Mouse (Mus musculus) MEL (cell line): ENCODE measurements around the gene Pcdh9. TPM values are rescaled to one million over a fixed set of nuclear protein-coding genes. Genes with fewer than 3 reads are reported as not detected.

ENCODE experiments used
- DNase-seq: peaks from one replicate; pipeline ENCODE4 v3.0.0; 2011; ENCODE audit warnings: low read depth, low spot score
- H3K27ac ChIP-seq: 2 replicates; pipeline ENCODE4 v1.5.1; 2012; ENCODE audit warnings: low read depth, mild to moderate bottlenecking, control low read depth, low read length, moderate library complexity; ENCODE audit not compliant: control insufficient read depth
- H3K27me3 ChIP-seq, 2 experiments: fragments of 150-350 bp in 1 of 2; sonication (generic) in 1 of 2; 2 replicates each; pipeline ENCODE4 v1.6.1; 2012; ENCODE audit warnings: low read length in 2 of 2, mild to moderate bottlenecking in 2 of 2, improper control_type of control experiment in 1 of 2, moderate library complexity in 1 of 2; ENCODE audit not compliant: insufficient read depth in 2 of 2, control insufficient read depth in 1 of 2
- H3K36me3 ChIP-seq, 2 experiments: 2 replicates each; pipeline ENCODE4 v1.6.1; 2012 to 2014; ENCODE audit warnings: low read length in 2 of 2, improper control_type of control experiment in 1 of 2, inconsistent platforms in 1 of 2, mild to moderate bottlenecking in 1 of 2; ENCODE audit not compliant: insufficient read depth in 2 of 2, control insufficient read depth in 1 of 2
- H3K4me1 ChIP-seq, 2 experiments: fragments of 150-350 bp in 1 of 2; sonication (generic) in 1 of 2; 2 replicates each; pipeline ENCODE4 v1.6.1; 2012; ENCODE audit warnings: low read length in 2 of 2, improper control_type of control experiment in 1 of 2, mild to moderate bottlenecking in 1 of 2; ENCODE audit not compliant: insufficient read depth in 2 of 2, control insufficient read depth in 1 of 2
- H3K4me3 ChIP-seq, 2 experiments: fragments of 150-350 bp in 1 of 2; sonication (generic) in 1 of 2; 2 replicates each; pipeline ENCODE4 v1.5.1; 2012; ENCODE audit warnings: low read depth in 2 of 2, low read length in 2 of 2, mild to moderate bottlenecking in 2 of 2, moderate library complexity in 2 of 2, control low read depth in 1 of 2, improper control_type of control experiment in 1 of 2; ENCODE audit not compliant: control insufficient read depth in 1 of 2, insufficient read depth in 1 of 2
- H3K79me2 ChIP-seq: 2 replicates; pipeline ENCODE4 v1.6.1; 2012; ENCODE audit warnings: mild to moderate bottlenecking, low read length, moderate library complexity; ENCODE audit not compliant: control insufficient read depth, poor library complexity, insufficient read depth
- H3K9ac ChIP-seq: 2 replicates; pipeline ENCODE4 v1.6.1; 2012; ENCODE audit warnings: low read depth, mild to moderate bottlenecking, control low read depth, low read length, moderate library complexity; ENCODE audit not compliant: control insufficient read depth, poor library complexity, severe bottlenecking
- H3K9me3 ChIP-seq: fragments of 150-350 bp; sonication (generic); replicated peaks from 2 replicates; pipeline ENCODE4 v1.6.1; 2012; ENCODE audit warnings: mild to moderate bottlenecking, low read length, improper control_type of control experiment, moderate library complexity; ENCODE audit not compliant: insufficient read depth
- BHLHE40 ChIP-seq: IDR thresholded peaks from 2 replicates; pipeline ENCODE4 v1.6.1; 2012; ENCODE audit warnings: low read depth, mild to moderate bottlenecking, inconsistent platforms, low read length, improper control_type of control experiment, borderline replicate concordance
- CHD1 ChIP-seq: IDR thresholded peaks from 2 replicates; pipeline ENCODE4 v1.6.1; 2012; ENCODE audit warnings: low read depth, mild to moderate bottlenecking, inconsistent platforms, low read length, improper control_type of control experiment
- CHD2 ChIP-seq: IDR thresholded peaks from 2 replicates; pipeline ENCODE4 v1.6.1; 2011; ENCODE audit warnings: low read length, improper control_type of control experiment
- CTCF ChIP-seq, 3 experiments: IDR thresholded peaks in 2 of 3; conservative IDR thresholded peaks in 1 of 3; 2 replicates each; pipeline ENCODE4 v1.5.1; 2011 to 2012; ENCODE audit warnings: low read length in 3 of 3, low read depth in 2 of 3, mild to moderate bottlenecking in 2 of 3, improper control_type of control experiment in 1 of 3, inconsistent platforms in 1 of 3, mixed read lengths in 1 of 3, moderate library complexity in 1 of 3; ENCODE audit not compliant: control insufficient read depth in 1 of 3, insufficient read depth in 1 of 3, poor library complexity in 1 of 3, severe bottlenecking in 1 of 3
- E2F4 ChIP-seq: IDR thresholded peaks from 2 replicates; pipeline ENCODE4 v1.6.1; 2011; ENCODE audit warnings: low read depth, low read length, improper control_type of control experiment, borderline replicate concordance
- ELF1 ChIP-seq: IDR thresholded peaks from 2 replicates; pipeline ENCODE4 v1.6.1; 2014; ENCODE audit warnings: low read depth, mild to moderate bottlenecking, inconsistent platforms, low read length, improper control_type of control experiment, moderate library complexity
- EP300 ChIP-seq, 2 experiments: IDR thresholded peaks; 2 replicates each; pipeline ENCODE4 v1.6.1; 2011; ENCODE audit warnings: improper control_type of control experiment in 2 of 2, low read length in 2 of 2, low read depth in 1 of 2, mild to moderate bottlenecking in 1 of 2
- GABPA ChIP-seq: IDR thresholded peaks from 2 replicates; pipeline ENCODE4 v1.6.1; 2012; ENCODE audit warnings: low read depth, mild to moderate bottlenecking, inconsistent platforms, low read length, improper control_type of control experiment, moderate library complexity
- GATA1 ChIP-seq: IDR thresholded peaks from 2 replicates; pipeline ENCODE4 v1.6.1; 2011; ENCODE audit warnings: low read depth, low read length, improper control_type of control experiment
- JUND ChIP-seq: IDR thresholded peaks from 2 replicates; pipeline ENCODE4 v1.6.1; 2011; ENCODE audit warnings: low read depth, mild to moderate bottlenecking, improper control_type of control experiment, low read length
- MAFK ChIP-seq: IDR thresholded peaks from 2 replicates; pipeline ENCODE4 v1.6.1; 2011; ENCODE audit warnings: low read depth, mild to moderate bottlenecking, low read length, improper control_type of control experiment, borderline replicate concordance
- MAX ChIP-seq: IDR thresholded peaks from 2 replicates; pipeline ENCODE4 v1.6.1; 2011; ENCODE audit warnings: low read length, improper control_type of control experiment
- MAZ ChIP-seq: IDR thresholded peaks from 2 replicates; pipeline ENCODE4 v1.6.1; 2012; ENCODE audit warnings: low read depth, mild to moderate bottlenecking, inconsistent platforms, low read length, improper control_type of control experiment
- MYB ChIP-seq: IDR thresholded peaks from 2 replicates; pipeline ENCODE4 v1.6.1; 2011; ENCODE audit warnings: mild to moderate bottlenecking, low read depth, low read length, improper control_type of control experiment
- MYC ChIP-seq: IDR thresholded peaks from 2 replicates; pipeline ENCODE4 v1.6.1; 2011; ENCODE audit warnings: low read depth, mild to moderate bottlenecking, low read length, improper control_type of control experiment, moderate library complexity
- POLR2AphosphoS2 ChIP-seq: IDR thresholded peaks from 2 replicates; pipeline ENCODE4 v1.6.1; 2011; ENCODE audit warnings: low read length, improper control_type of control experiment
- POLR2AphosphoS5 ChIP-seq: IDR thresholded peaks from 2 replicates; pipeline ENCODE4 v1.6.1; 2012; ENCODE audit warnings: low read depth, borderline replicate concordance, mild to moderate bottlenecking, inconsistent platforms, low read length, moderate library complexity, mixed read lengths
- RAD21 ChIP-seq: IDR thresholded peaks from 2 replicates; pipeline ENCODE4 v1.6.1; 2011; ENCODE audit warnings: mild to moderate bottlenecking, low read depth, low read length, improper control_type of control experiment
- RCOR1 ChIP-seq: IDR thresholded peaks from 2 replicates; pipeline ENCODE4 v1.6.1; 2012; ENCODE audit warnings: low read depth, mild to moderate bottlenecking, inconsistent platforms, low read length, improper control_type of control experiment
- TAL1 ChIP-seq: IDR thresholded peaks from 2 replicates; pipeline ENCODE4 v1.6.1; 2012; ENCODE audit warnings: mild to moderate bottlenecking, inconsistent platforms, low read length, moderate library complexity, mixed read lengths
- TBP ChIP-seq: IDR thresholded peaks from 2 replicates; pipeline ENCODE4 v1.8.0; 2011; ENCODE audit warnings: low read depth, low read length, improper control_type of control experiment
- TCF12 ChIP-seq: IDR thresholded peaks from 2 replicates; pipeline ENCODE4 v1.6.1; 2014; ENCODE audit warnings: low read depth, mild to moderate bottlenecking, inconsistent platforms, low read length, improper control_type of control experiment, moderate library complexity
- ZC3H11A ChIP-seq: IDR thresholded peaks from 2 replicates; pipeline ENCODE4 v1.6.1; 2012; ENCODE audit warnings: low read depth, mild to moderate bottlenecking, inconsistent platforms, low read length, improper control_type of control experiment
- ZKSCAN1 ChIP-seq: IDR thresholded peaks from 2 replicates; pipeline ENCODE4 v1.6.1; 2012; ENCODE audit warnings: low read depth, mild to moderate bottlenecking, inconsistent platforms, low read length, improper control_type of control experiment, moderate library complexity
- ZNF384 ChIP-seq: IDR thresholded peaks from 2 replicates; pipeline ENCODE4 v1.6.1; 2012; ENCODE audit warnings: low read depth, mild to moderate bottlenecking, inconsistent platforms, low read length, improper control_type of control experiment
- polyA plus RNA-seq, 2 experiments: library from polyadenylated mRNA; stranded (reverse) in 1 of 2; unstranded in 1 of 2; fragments of >175 nt in 1 of 2; fragments of >200 nt in 1 of 2; gene quantifications; 2 replicates each; pipeline versions ENCODE4 v1.2.1 to v1.2.4; 2012; ENCODE audit warnings: low replicate concordance in 2 of 2, low read depth in 1 of 2; ENCODE audit not compliant: insufficient read length in 2 of 2, insufficient read depth in 1 of 2, missing spikeins in 1 of 2
- total RNA-seq: library from RNA; depleted of rRNA; stranded (reverse); fragments of 300-350 nt; gene quantifications from 2 replicates; pipeline ENCODE4 v1.2.3, GENCODE M21; 2012; rRNA removed

Gene Pcdh9
- total RNA-seq (not detected in 2 replicates), polyA plus RNA-seq (not detected)

DNA sequence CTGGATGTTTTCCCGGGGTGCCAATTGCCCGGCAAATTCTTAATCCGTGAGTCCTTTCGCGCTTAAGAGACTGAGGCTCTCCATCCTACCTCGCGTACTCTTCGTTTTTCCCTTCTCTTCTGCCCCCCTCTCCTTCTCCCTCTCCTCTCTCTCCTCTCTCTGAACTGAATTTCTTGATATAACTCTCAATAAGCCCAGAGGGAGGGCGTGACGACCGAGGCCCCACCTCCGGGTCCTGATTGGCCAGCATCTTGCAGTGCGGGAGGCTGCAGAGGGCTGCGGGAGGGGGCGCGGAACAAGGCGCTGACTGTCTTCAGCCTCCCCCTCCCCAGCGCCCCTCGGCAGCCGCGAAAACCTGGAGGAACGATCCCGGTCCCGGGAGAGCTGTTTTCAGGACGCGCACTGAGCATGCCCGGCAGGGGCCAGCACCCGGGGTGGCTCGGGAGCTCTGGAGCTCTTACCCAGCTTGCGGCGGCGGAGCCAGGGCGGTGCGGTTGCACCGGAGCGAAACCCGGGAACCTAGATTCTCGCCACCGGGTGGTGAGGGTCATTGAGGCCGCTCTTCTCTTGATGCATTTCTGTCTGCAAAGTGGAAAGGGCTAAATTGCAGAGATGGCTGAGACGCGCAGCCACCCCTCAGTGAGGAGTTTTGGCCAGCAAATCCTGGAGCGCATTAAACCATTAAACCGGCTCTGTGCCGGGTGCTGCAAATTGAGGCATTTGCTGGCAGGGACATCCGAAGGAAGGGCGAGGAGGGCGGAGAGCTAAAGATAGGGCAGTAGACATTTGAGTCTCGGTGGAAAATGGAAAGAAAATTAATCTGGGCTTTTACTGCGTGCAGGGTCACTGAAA, at the start of gene Pcdh9:
Gene Pcdh9 (minus strand): TSS at position 161 of the 852 bp plus-strand sequence.
- H3K27me3 ChIP-seq = no peaks in the 10 kb centered on the region
- TF ChIP-seq GATA1 (no peak), MAX (no peak), POLR2AphosphoS5 (no peak), MAZ (no peak), ZC3H11A (no peak), POLR2AphosphoS2 (no peak), E2F4 (no peak)
- H3K27ac ChIP-seq = no peak within 1 kb of the TSS
- no peaks in the 10 kb centered on the region for H3K9me3 ChIP-seq
- H3K36me3 ChIP-seq = no peaks in the 10 kb centered on the region
- no peak within 1 kb of the TSS for H3K9ac ChIP-seq
- H3K79me2 ChIP-seq = no peaks in the 10 kb centered on the region
- no peak within 1 kb of the TSS for H3K4me3 ChIP-seq
- DNase-seq = no peak
- H3K4me1 ChIP-seq = no peaks in the 10 kb centered on the region

DNA sequence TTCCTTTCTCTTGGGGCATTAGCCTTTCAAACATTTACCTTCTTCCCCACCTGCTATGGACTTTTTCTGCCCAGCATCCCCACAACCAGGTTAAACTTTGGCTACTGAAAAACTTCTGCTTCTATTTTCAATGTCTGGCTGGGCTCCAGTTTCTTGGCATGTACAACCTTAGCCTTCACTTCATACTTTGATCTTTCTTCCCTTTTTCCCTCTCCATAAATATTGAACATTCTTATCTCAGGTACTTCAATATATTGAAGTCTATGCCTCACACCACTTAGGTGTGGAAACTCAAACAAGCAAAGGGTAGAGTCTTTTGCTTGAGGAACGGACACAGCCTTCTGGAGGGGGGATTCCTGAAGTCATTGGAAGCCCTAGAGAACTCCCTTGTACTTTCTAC, 16.4 kb upstream of the Pcdh9 start:
- no peak for DNase-seq
- TF ChIP-seq TCF12 = no peak
- TF ChIP-seq GABPA = no peak
- TF ChIP-seq RAD21 = no peak
- no peak for TF ChIP-seq TAL1
- no peak for TF ChIP-seq MAFK
- TF ChIP-seq RCOR1 = no peak
- TF ChIP-seq EP300 (IDR thresholded peaks at IDR 0.05; ENCODE audit: low read depth in 1 of 2, low read length in 2 of 2) = no peak
- no peak for TF ChIP-seq MYB
- no peak for TF ChIP-seq BHLHE40
- no peak for TF ChIP-seq TBP
- TF ChIP-seq CHD2 = no peak
- TF ChIP-seq JUND = no peak
- no peak for TF ChIP-seq CTCF (IDR thresholded peaks at IDR 0.05 in 2 of 3, conservative IDR thresholded peaks at IDR 0.05 in 1 of 3; ENCODE audit: control insufficient read depth in 1 of 3, insufficient read depth in 1 of 3, low read depth in 2 of 3, low read length in 3 of 3, poor library complexity in 1 of 3, severe bottlenecking in 1 of 3)
- no peak for TF ChIP-seq ELF1
- no peak for TF ChIP-seq CHD1
- no peak for TF ChIP-seq MYC
- TF ChIP-seq ZNF384 = no peak
- TF ChIP-seq ZKSCAN1 = no peak
- Histone ChIP-seq H3K27ac (no peak overlapping the region), H3K9ac (no peak overlapping the region), H3K79me2 (no peaks in the 10 kb centered on the region), H3K9me3 (no peaks in the 10 kb centered on the region), H3K4me1 (no peaks in the 10 kb centered on the region), H3K27me3 (no peaks in the 10 kb centered on the region), H3K36me3 (no peaks in the 10 kb centered on the region), H3K4me3 (no peak overlapping the region)
